Mouse (Mus musculus) MEL (cell line): ENCODE measurements around the gene Sell.

ENCODE experiments used
- CHD1 ChIP-seq: IDR thresholded peaks from 2 replicates; pipeline ENCODE4 v1.6.1; 2012; ENCODE audit warnings: low read depth, mild to moderate bottlenecking, inconsistent platforms, low read length, improper control_type of control experiment
- CHD2 ChIP-seq: IDR thresholded peaks from 2 replicates; pipeline ENCODE4 v1.6.1; 2011; ENCODE audit warnings: low read length, improper control_type of control experiment
- CTCF ChIP-seq, 3 experiments: IDR thresholded peaks in 2 of 3; conservative IDR thresholded peaks in 1 of 3; 2 replicates each; pipeline ENCODE4 v1.5.1; 2011 to 2012; ENCODE audit warnings: low read length in 3 of 3, low read depth in 2 of 3, mild to moderate bottlenecking in 2 of 3, improper control_type of control experiment in 1 of 3, inconsistent platforms in 1 of 3, mixed read lengths in 1 of 3, moderate library complexity in 1 of 3; ENCODE audit not compliant: control insufficient read depth in 1 of 3, insufficient read depth in 1 of 3, poor library complexity in 1 of 3, severe bottlenecking in 1 of 3
- EP300 ChIP-seq, 2 experiments: IDR thresholded peaks; 2 replicates each; pipeline ENCODE4 v1.6.1; 2011; ENCODE audit warnings: improper control_type of control experiment in 2 of 2, low read length in 2 of 2, low read depth in 1 of 2, mild to moderate bottlenecking in 1 of 2
- GATA1 ChIP-seq: IDR thresholded peaks from 2 replicates; pipeline ENCODE4 v1.6.1; 2011; ENCODE audit warnings: low read depth, low read length, improper control_type of control experiment
- KAT2A ChIP-seq: conservative IDR thresholded peaks from 2 replicates; pipeline ENCODE4 v1.6.1; 2012; ENCODE audit warnings: low read depth, low read length, improper control_type of control experiment, inconsistent platforms
- MAX ChIP-seq: IDR thresholded peaks from 2 replicates; pipeline ENCODE4 v1.6.1; 2011; ENCODE audit warnings: low read length, improper control_type of control experiment
- MEF2A ChIP-seq: IDR thresholded peaks from 2 replicates; pipeline ENCODE4 v1.6.1; 2014; ENCODE audit warnings: low read depth, mild to moderate bottlenecking, inconsistent platforms, low read length, improper control_type of control experiment; ENCODE audit not compliant: poor library complexity, insufficient replicate concordance, severe bottlenecking; ENCODE audit errors: extremely low read depth
- NRF1 ChIP-seq: IDR thresholded peaks from 2 replicates; pipeline ENCODE4 v1.6.1; 2014; ENCODE audit warnings: low read depth, mild to moderate bottlenecking, inconsistent platforms, low read length, improper control_type of control experiment, moderate library complexity; ENCODE audit not compliant: poor library complexity, insufficient read depth, severe bottlenecking
- POLR2A ChIP-seq, 2 experiments: IDR thresholded peaks; 2 replicates each; pipeline ENCODE4 v1.6.1; 2011 to 2012; ENCODE audit warnings: low read length in 2 of 2, mild to moderate bottlenecking in 2 of 2, control low read depth in 1 of 2, improper control_type of control experiment in 1 of 2, low read depth in 1 of 2, moderate library complexity in 1 of 2; ENCODE audit not compliant: control insufficient read depth in 1 of 2, insufficient read depth in 1 of 2, poor library complexity in 1 of 2
- ZC3H11A ChIP-seq: IDR thresholded peaks from 2 replicates; pipeline ENCODE4 v1.6.1; 2012; ENCODE audit warnings: low read depth, mild to moderate bottlenecking, inconsistent platforms, low read length, improper control_type of control experiment
- ZMIZ1 ChIP-seq: IDR thresholded peaks from 2 replicates; pipeline ENCODE4 v1.6.1; 2012; ENCODE audit warnings: low read depth, mild to moderate bottlenecking, inconsistent platforms, low read length, improper control_type of control experiment, moderate library complexity

- no peak for TF ChIP-seq KAT2A
- no peak for TF ChIP-seq EP300 (IDR thresholded peaks at IDR 0.05; ENCODE audit: low read depth in 1 of 2, low read length in 2 of 2)
- no peak for TF ChIP-seq POLR2A (IDR thresholded peaks at IDR 0.05; ENCODE audit: control insufficient read depth in 1 of 2, insufficient read depth in 1 of 2, low read depth in 1 of 2, low read length in 2 of 2, poor library complexity in 1 of 2)
- TF ChIP-seq CHD2, result no peak
- no peak for TF ChIP-seq CHD1
- no peak for TF ChIP-seq CTCF (IDR thresholded peaks at IDR 0.05 in 2 of 3, conservative IDR thresholded peaks at IDR 0.05 in 1 of 3; ENCODE audit: control insufficient read depth in 1 of 3, insufficient read depth in 1 of 3, low read depth in 2 of 3, low read length in 3 of 3, poor library complexity in 1 of 3, severe bottlenecking in 1 of 3)
- TF ChIP-seq ZC3H11A, result no peak
- TF ChIP-seq NRF1, result no peak
- TF ChIP-seq MAX, result no peak
- TF ChIP-seq ZMIZ1, result no peak
- TF ChIP-seq MEF2A, result no peak
- no peak for TF ChIP-seq GATA1
Measured at GRCm38 (mm10) chr1:164079091-164079490, 17.3 kb downstream of the Sell start.
